ENCODE assay signal across 16 mouse cellular contexts in the genomic region with DNA sequence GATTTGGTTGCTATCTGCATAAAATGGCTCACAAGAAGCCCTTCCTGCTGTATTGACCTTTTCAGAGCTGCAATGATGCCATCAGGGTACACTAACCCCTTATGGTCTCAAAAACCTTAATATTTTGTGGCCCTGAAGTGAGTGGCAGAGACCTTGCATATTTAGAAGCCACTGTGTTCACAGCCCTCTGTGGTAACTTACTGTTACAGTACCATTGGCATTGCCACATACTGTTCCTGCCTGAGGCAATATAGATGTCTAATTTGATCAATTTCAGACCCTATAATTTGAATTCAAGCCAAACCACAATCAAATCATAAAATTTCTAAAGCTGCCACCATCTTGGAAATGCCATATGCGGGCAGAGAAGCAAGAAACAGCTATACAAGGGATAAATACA.
DNase-seq lines count a peak whose midpoint lies in the region; ATAC-seq and TF ChIP-seq lines count a peak whose summit lies in the region.
"Had no signal": no experiment of that assay in that cellular context is flagged by ENCODE, and none has a peak within 500 bp of the region (broad histone marks: within the 10 kb centered on the region; RNA-seq: fewer than 3 reads in every experiment).

No protein-coding gene starts in this region.

- 86% methylated on average over 1 of the region's 1 CpGs for WGBS in cerebellum, adult 2 months
- 55% methylated on average over 1 of the region's 1 CpGs for WGBS in embryonic facial prominence, embryonic 13.5 days
- 90% methylated on average over 1 of the region's 1 CpGs for WGBS in embryonic facial prominence, embryonic 10.5 days

- peaks cover 12% of the 10 kb centered on the region; the same call in 1 of the 2 replicates for H3K4me1 ChIP-seq in cerebellum, adult 2 months (ENCODE audit: control insufficient read depth, insufficient read depth, low read length)
- H3K4me1 ChIP-seq in embryonic facial prominence, embryonic 13.5 days, result peaks cover 16% of the 10 kb centered on the region
- peaks cover 7% of the 10 kb centered on the region; the same call in 1 of the 2 replicates for H3K4me1 ChIP-seq in embryonic facial prominence, embryonic 10.5 days
- H3K4me1 ChIP-seq: embryonic facial prominence, embryonic 12.5 days; forebrain, embryonic 10.5 days; forebrain, embryonic 12.5 days had no signal

- no peak for TF ChIP-seq POLR2A in cerebellum, adult 2 months (IDR thresholded peaks at IDR 0.05; ENCODE audit: borderline replicate concordance, insufficient read depth, low read length)

- no peaks in the 10 kb centered on the region for H3K9me3 ChIP-seq in embryonic facial prominence, embryonic 13.5 days
- no peaks in the 10 kb centered on the region for H3K9me3 ChIP-seq in embryonic facial prominence, embryonic 10.5 days
- H3K9me3 ChIP-seq: embryonic facial prominence, embryonic 12.5 days; embryonic facial prominence, embryonic 15.5 days; forebrain, embryonic 10.5 days; forebrain, embryonic 12.5 days had no signal

- TF ChIP-seq CTCF in cerebellum, adult 2 months (IDR thresholded peaks at IDR 0.05; ENCODE audit: borderline replicate concordance, insufficient read depth, low read depth, low read length), result no peak
- no peak for TF ChIP-seq CTCF in layer of hippocampus, adult 2 months (conservative IDR thresholded peaks at IDR 0.05)

- no peak overlapping the region for H3K9ac ChIP-seq in embryonic facial prominence, embryonic 13.5 days
- H3K9ac ChIP-seq: embryonic facial prominence, embryonic 12.5 days; embryonic facial prominence, embryonic 15.5 days; forebrain, embryonic 12.5 days had no signal

- ATAC-seq in embryonic facial prominence, embryonic 13.5 days (ENCODE audit: insufficient number of reproducible peaks, insufficient read depth, low FRiP score, low TSS enrichment, low read depth), result no peak
- ATAC-seq: forebrain, embryonic 14.5 days had no signal

- no peak for DNase-seq in cerebellum, adult 2 months
- DNase-seq in cerebellum, adult 18-20 months, result no peak
- no peak for DNase-seq in embryonic facial prominence, embryonic 10.5 days (ENCODE audit: low spot score)
- no peak for DNase-seq in layer of hippocampus, adult 2 months (ENCODE audit: low spot score in 2 of 2)
- DNase-seq in layer of hippocampus, postnatal 25 days (ENCODE audit: extremely low spot score in 1 of 2, low spot score in 1 of 2), result no peak
- DNase-seq: adrenal gland, adult 2 months; adrenal gland, postnatal 10 days; adrenal gland, postnatal 25 days; embryo, embryonic 11 days had no signal

- no peak overlapping the region for H3K4me3 ChIP-seq in cerebellum, adult 2 months (replicated peaks; ENCODE audit: insufficient read depth, low read depth, low read length)
- H3K4me3 ChIP-seq in embryonic facial prominence, embryonic 13.5 days, result no peak overlapping the region
- H3K4me3 ChIP-seq in embryonic facial prominence, embryonic 10.5 days, result no peak overlapping the region
- H3K4me3 ChIP-seq in layer of hippocampus, adult 2 months, result no peak overlapping the region
- H3K4me3 ChIP-seq: embryonic facial prominence, embryonic 12.5 days; embryonic facial prominence, embryonic 15.5 days; erythroblast, embryonic 14.5 days; forebrain, embryonic 10.5 days; forebrain, embryonic 12.5 days had no signal

- no peaks in the 10 kb centered on the region for H3K27me3 ChIP-seq in cerebellum, adult 2 months (ENCODE audit: control insufficient read depth, insufficient read depth, low read length)
- no peaks in the 10 kb centered on the region for H3K27me3 ChIP-seq in embryonic facial prominence, embryonic 13.5 days
- H3K27me3 ChIP-seq in embryonic facial prominence, embryonic 10.5 days (replicated peaks; ENCODE audit: low read depth, poor library complexity, severe bottlenecking), result no peaks in the 10 kb centered on the region
- H3K27me3 ChIP-seq: embryonic facial prominence, embryonic 12.5 days; embryonic facial prominence, embryonic 15.5 days; forebrain, embryonic 12.5 days had no signal

- H3K27ac ChIP-seq in cerebellum, adult 2 months (ENCODE audit: insufficient read depth, low read length), result peak overlapping the region; percentile 94; the same call in 1 of the 2 replicates
- 0 out of 2 replicates have a peak overlapping the region, but pooled peaks have one; percentile 44 for H3K27ac ChIP-seq in embryonic facial prominence, embryonic 13.5 days
- no peak overlapping the region for H3K27ac ChIP-seq in embryonic facial prominence, embryonic 10.5 days (replicated peaks)
- H3K27ac ChIP-seq in layer of hippocampus, adult 2 months, result peak overlapping the region; percentile 73
- H3K27ac ChIP-seq: embryonic facial prominence, embryonic 12.5 days; embryonic facial prominence, embryonic 15.5 days; forebrain, embryonic 10.5 days; forebrain, embryonic 12.5 days had no signal

- no peaks in the 10 kb centered on the region for H3K36me3 ChIP-seq in embryonic facial prominence, embryonic 13.5 days
- no peaks in the 10 kb centered on the region for H3K36me3 ChIP-seq in embryonic facial prominence, embryonic 10.5 days (replicated peaks)
- H3K36me3 ChIP-seq: embryonic facial prominence, embryonic 12.5 days; embryonic facial prominence, embryonic 15.5 days; forebrain, embryonic 10.5 days; forebrain, embryonic 12.5 days had no signal

- H3K4me2 ChIP-seq in embryonic facial prominence, embryonic 13.5 days, result no peak overlapping the region
- H3K4me2 ChIP-seq: embryonic facial prominence, embryonic 12.5 days; embryonic facial prominence, embryonic 15.5 days; forebrain, embryonic 12.5 days had no signal
